Comparison of ENCODE assay signal across 8 mouse cellular contexts in genomic region chr17:88629931-88630553, GRCm38 (mm10). TPM values are rescaled to one million over a fixed set of nuclear protein-coding genes. Genes with fewer than 3 reads are reported as not detected.
DNase-seq lines count a peak whose midpoint lies in the region; ATAC-seq and TF ChIP-seq lines count a peak whose summit lies in the region.

No protein-coding gene starts in this region.

- H3K36me3 ChIP-seq in forebrain, embryonic 14.5 days (ENCODE audit: control insufficient read depth, insufficient read depth, low read length): no peaks in the 10 kb centered on the region
- no peaks in the 10 kb centered on the region for H3K36me3 ChIP-seq in hindbrain, embryonic 10.5 days
- peaks cover under 1% of the 10 kb centered on the region for H3K36me3 ChIP-seq in limb, embryonic 13.5 days
- no peaks in the 10 kb centered on the region for H3K36me3 ChIP-seq in myocyte (ENCODE audit: control insufficient read depth, insufficient read depth)

- peak overlapping the region; percentile 25; the same call in 1 of the 2 replicates for H3K9ac ChIP-seq in forebrain, embryonic 14.5 days (ENCODE audit: low read length)
- H3K9ac ChIP-seq in limb, embryonic 13.5 days: peak overlapping the region; percentile 13; the same call in 1 of the 2 replicates

- peaks cover 81% of the 10 kb centered on the region for H3K79me2 ChIP-seq in myocyte (ENCODE audit: control insufficient read depth, insufficient read depth)

- no peaks in the 10 kb centered on the region for H3K27me3 ChIP-seq in forebrain, embryonic 14.5 days (replicated peaks; ENCODE audit: control insufficient read depth, insufficient read depth, low read length)
- no peaks in the 10 kb centered on the region for H3K27me3 ChIP-seq in hindbrain, embryonic 10.5 days (ENCODE audit: insufficient read depth, poor library complexity, severe bottlenecking)
- no peaks in the 10 kb centered on the region for H3K27me3 ChIP-seq in limb, embryonic 13.5 days
- H3K27me3 ChIP-seq in myocyte (ENCODE audit: control insufficient read depth, insufficient read depth, insufficient read length): no peaks in the 10 kb centered on the region

- DNase-seq in cerebellum, adult 9-10 months: no peak
- DNase-seq in forebrain, embryonic 14.5 days (ENCODE audit: low spot score): peak; percentile 80
- peak; percentile 40 for DNase-seq in hindbrain, embryonic 10.5 days (ENCODE audit: low spot score)
- DNase-seq in frontal cortex, postnatal 36 days (ENCODE audit: low spot score in 2 of 2): no peak

- H3K4me2 ChIP-seq in forebrain, embryonic 14.5 days (ENCODE audit: low read length): no peak overlapping the region
- peak overlapping the region; percentile 49 for H3K4me2 ChIP-seq in limb, embryonic 13.5 days (replicated peaks)
- H3K4me2 ChIP-seq in myocyte (ENCODE audit: low read depth): peak overlapping the region; percentile 87

- no peak overlapping the region for H3ac ChIP-seq in myocyte (ENCODE audit: control insufficient read depth, insufficient read length)

- peaks cover 24% of the 10 kb centered on the region for H3K4me1 ChIP-seq in forebrain, embryonic 14.5 days (ENCODE audit: control insufficient read depth, insufficient read depth, low read length)
- peaks cover 60% of the 10 kb centered on the region for H3K4me1 ChIP-seq in hindbrain, embryonic 10.5 days (replicated peaks)
- peaks cover 75% of the 10 kb centered on the region for H3K4me1 ChIP-seq in limb, embryonic 13.5 days

- no peak overlapping the region for H3K4me3 ChIP-seq in forebrain, embryonic 14.5 days (ENCODE audit: low read depth, low read length)
- no peak overlapping the region for H3K4me3 ChIP-seq in hindbrain, embryonic 10.5 days
- H3K4me3 ChIP-seq in limb, embryonic 13.5 days: 0 out of 2 replicates have a peak overlapping the region, but pooled peaks have one; percentile 3
- H3K4me3 ChIP-seq in myocyte: peak overlapping the region; percentile 16

- H3K27ac ChIP-seq in forebrain, embryonic 14.5 days (ENCODE audit: low read depth, low read length): peak overlapping the region; percentile 87
- peak overlapping the region; percentile 86 for H3K27ac ChIP-seq in hindbrain, embryonic 10.5 days
- peak overlapping the region; percentile 85 for H3K27ac ChIP-seq in limb, embryonic 13.5 days

- TF ChIP-seq POLR2A in myocyte (IDR thresholded peaks at IDR 0.05; ENCODE audit: insufficient read length, low read depth): no peak

- H3K9me3 ChIP-seq in forebrain, embryonic 14.5 days (replicated peaks; ENCODE audit: control insufficient read depth, low read length): no peaks in the 10 kb centered on the region
- no peaks in the 10 kb centered on the region for H3K9me3 ChIP-seq in hindbrain, embryonic 10.5 days
- H3K9me3 ChIP-seq in limb, embryonic 13.5 days: no peaks in the 10 kb centered on the region

- 0 out of 2 replicates have a peak, but pooled peaks have one; percentile 15 for ATAC-seq in cerebellum, adult (ENCODE audit: insufficient number of reproducible peaks, low FRiP score, low TSS enrichment)
- peak; percentile 81 for ATAC-seq in forebrain, embryonic 14.5 days
- no peak for ATAC-seq in limb, embryonic 13.5 days (ENCODE audit: low FRiP score, low read depth)
- no peak for ATAC-seq in erythroid progenitor cell, adult 5-6 weeks (replicated peaks; ENCODE audit: low FRiP score, poor library complexity, severe bottlenecking)

- 8% methylated on average over 11 of the region's 11 CpGs for WGBS in forebrain, embryonic 14.5 days
- 10% methylated on average over 11 of the region's 11 CpGs for WGBS in hindbrain, embryonic 10.5 days
- WGBS in limb, embryonic 13.5 days: 35% methylated on average over 11 of the region's 11 CpGs

TF ChIP-seq in myocyte, 11 proteins besides CTCF, POLR2A, EP300 and RAD21:
- TF ChIP-seq MYOD1 (IDR thresholded peaks at IDR 0.05; ENCODE audit: control insufficient read depth in 1 of 3, insufficient read length in 2 of 3, low read depth in 2 of 3): no peak
- TF ChIP-seq MYOG (IDR thresholded peaks at IDR 0.05; ENCODE audit: control insufficient read depth in 1 of 3, insufficient read depth in 1 of 3, insufficient read length in 2 of 3, low read depth in 2 of 3): peak in 1 of 3 experiments; percentile 14
TF ChIP-seq in myocyte: peak in this region for 1.

RNA-seq across cellular contexts. Expression of gene Ston1, which starts 32.6 kb away (rescaled TPM):
- 2.4 and 2.8 TPM in 2 replicates for polyA plus RNA-seq in forebrain, embryonic 14.5 days (2014; fragmentation: Nextera tagmentation; extraction: Ambion mirVana)
- polyA plus RNA-seq in hindbrain, embryonic 10.5 days (2016; fragmentation: Nextera tagmentation; extraction: Ambion mirVana): 1.4 and 2.3 TPM in 2 replicates
- polyA plus RNA-seq in limb, embryonic 13.5 days (2015; fragmentation: Nextera tagmentation; extraction: Ambion mirVana): 9.2 and 9.8 TPM in 2 replicates
- 16.6 TPM for polyA plus RNA-seq in myocyte (2012; fragmentation: generic; extraction: Trizol)
- total RNA-seq in erythroid progenitor cell, adult 5-6 weeks (2015; ENCODE audit: low replicate concordance): 1.4 TPM in 1 of 2 replicates, not detected in the other
- total RNA-seq in erythroid progenitor cell, adult 5-6 weeks (2017; ENCODE audit: low replicate concordance): not detected in 2 replicates

RNA-seq across cellular contexts. Expression of gene Gtf2a1l, which starts 38.4 kb away (rescaled TPM):
- polyA plus RNA-seq in forebrain, embryonic 14.5 days (2014; fragmentation: Nextera tagmentation; extraction: Ambion mirVana): 0.17 TPM in 1 of 2 replicates, not detected in the other
- 0.10 and 0.43 TPM in 2 replicates for polyA plus RNA-seq in hindbrain, embryonic 10.5 days (2016; fragmentation: Nextera tagmentation; extraction: Ambion mirVana)
- 0.15 TPM in 1 of 2 replicates, not detected in the other for polyA plus RNA-seq in limb, embryonic 13.5 days (2015; fragmentation: Nextera tagmentation; extraction: Ambion mirVana)
- polyA plus RNA-seq in myocyte (2012; fragmentation: generic; extraction: Trizol): not detected
- total RNA-seq in erythroid progenitor cell, adult 5-6 weeks (2015; ENCODE audit: low replicate concordance): not detected in 2 replicates
- total RNA-seq in erythroid progenitor cell, adult 5-6 weeks (2017; ENCODE audit: low replicate concordance): not detected in 2 replicates

Comparison
In these comparisons a context has a peak if more than half of its experiments do, and no peak if none do; other contexts are left out.
1. ATAC-seq: peak in cerebellum, adult (single experiment) and forebrain, embryonic 14.5 days (single experiment); none in limb, embryonic 13.5 days (single experiment) and erythroid progenitor cell, adult 5-6 weeks (single experiment).
2. DNase-seq: peak in forebrain, embryonic 14.5 days (single experiment) and hindbrain, embryonic 10.5 days (single experiment); none in cerebellum, adult 9-10 months (single experiment) and frontal cortex, postnatal 36 days (0 of 2).
3. H3K4me3 ChIP-seq: peak in limb, embryonic 13.5 days (single experiment) and myocyte (single experiment); none in forebrain, embryonic 14.5 days (single experiment) and hindbrain, embryonic 10.5 days (single experiment).
4. Peak in every context shown above with its lines, with median percentiles within 50 percentile points of each other: H3K27ac ChIP-seq.